Mouse (Mus musculus) lung, adult 2 months (tissue): ENCODE results near the gene Fam83c.

Experiments used
- CTCF ChIP-seq: fragments of 200-500 bp; IDR thresholded peaks from 2 replicates; pipeline ENCODE4 v1.5.1; 2011; ENCODE audit warnings: mild to moderate bottlenecking, low read length, control low read depth; ENCODE audit not compliant: insufficient read depth
- POLR2A ChIP-seq: fragments of 200-500 bp; IDR thresholded peaks from 2 replicates; pipeline ENCODE4 v1.6.1; 2011; ENCODE audit warnings: low read depth, mild to moderate bottlenecking, control low read depth, low read length, borderline replicate concordance; ENCODE audit errors: extremely low read depth

- no peak for TF ChIP-seq POLR2A
- TF ChIP-seq CTCF = no peak
These were observed 15.0 kb downstream of the Fam83c start for GRCm38 (mm10) chr2:155819449-155820251.
